Mouse (Mus musculus): ENCODE measurements around the gene Tvp23a.

DNA sequence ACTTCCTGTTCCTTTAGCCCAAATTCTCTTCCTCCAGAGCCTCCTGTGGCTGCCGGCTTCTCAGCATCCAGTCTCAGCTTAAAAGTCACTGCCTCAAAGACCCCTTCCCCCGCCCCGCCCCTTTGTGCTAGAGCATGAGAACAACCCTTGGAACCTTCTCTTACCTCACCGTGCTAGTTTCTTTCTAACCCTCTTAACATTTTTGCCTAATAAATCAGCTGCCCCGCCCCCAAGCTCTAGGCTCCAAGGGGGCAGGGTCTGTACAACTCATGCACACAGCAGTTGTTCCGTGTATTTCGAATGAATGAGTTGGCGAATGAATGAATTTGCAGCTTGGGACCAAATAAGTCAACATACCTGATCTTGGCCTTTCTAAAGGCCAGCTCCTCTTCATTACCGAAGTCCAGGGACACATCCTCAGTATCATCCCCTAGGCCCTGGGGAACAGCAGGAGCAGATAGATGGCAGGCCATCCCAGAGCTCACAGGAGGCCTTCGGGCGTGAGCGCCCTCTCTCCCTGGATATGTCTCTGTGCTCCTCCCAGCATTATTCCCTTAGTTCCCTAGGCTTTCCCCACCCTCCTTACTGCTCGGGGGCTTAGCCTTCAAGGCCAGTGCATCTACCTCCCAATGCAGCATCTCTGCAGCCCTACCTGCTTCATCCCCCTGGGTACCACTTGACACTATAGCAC is 444 bp downstream of the Tvp23a start:
- TF ChIP-seq GATA1 (IDR thresholded peaks at IDR 0.05; ENCODE audit: low read length) (no peak), TAL1 (IDR thresholded peaks at IDR 0.05; ENCODE audit: low read length) (no peak)

Measured in erythroblast, embryonic 14.5 days (primary cell).